Mouse (Mus musculus) mature B cell (primary cell): ENCODE data around the gene Gbe1.

Experiments used
- in situ Hi-C: fragments of 300-500 bp; cut with MboI; formaldehyde crosslinking; loops from 2 replicates; pipeline ENCODE4 v1.14.3; 2019

Gene Gbe1

DNA sequence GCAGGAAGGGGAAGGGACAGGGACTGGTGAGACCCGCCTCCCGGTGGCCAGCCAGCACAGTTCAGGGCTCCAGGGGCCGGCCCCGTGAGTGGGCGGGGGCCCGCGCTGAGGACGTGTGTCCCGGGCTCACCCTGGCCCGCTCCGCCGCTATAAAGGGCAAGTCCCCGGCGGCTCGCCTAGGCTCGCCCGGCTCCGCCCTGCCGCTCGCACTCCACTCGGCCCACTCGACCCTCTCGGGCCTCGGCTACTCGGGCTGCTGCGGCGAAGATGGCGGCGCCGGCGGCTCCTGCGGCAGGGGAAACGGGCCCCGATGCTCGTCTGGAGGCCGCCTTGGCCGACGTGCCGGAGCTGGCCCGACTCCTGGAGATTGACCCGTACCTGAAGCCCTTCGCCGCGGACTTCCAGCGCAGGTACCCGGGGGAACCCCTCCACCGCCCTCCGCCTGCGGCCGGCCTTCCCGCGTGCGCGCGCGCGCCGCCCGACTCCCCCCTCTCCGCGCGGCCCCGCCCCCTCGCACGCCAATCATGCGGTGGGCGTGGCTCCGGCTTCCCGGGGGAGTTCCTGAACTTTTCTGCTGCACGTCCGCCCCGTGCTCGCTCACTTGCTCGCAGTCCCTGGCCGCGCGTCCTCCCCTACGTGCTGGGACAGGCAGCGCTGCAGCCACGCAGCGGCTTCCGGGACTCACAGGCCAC lies at the start of gene Gbe1:
Gene Gbe1, plus strand, starts transcription at position 64 of the 692 bp plus-strand sequence.
- in situ Hi-C loops: no loop called here

DNA sequence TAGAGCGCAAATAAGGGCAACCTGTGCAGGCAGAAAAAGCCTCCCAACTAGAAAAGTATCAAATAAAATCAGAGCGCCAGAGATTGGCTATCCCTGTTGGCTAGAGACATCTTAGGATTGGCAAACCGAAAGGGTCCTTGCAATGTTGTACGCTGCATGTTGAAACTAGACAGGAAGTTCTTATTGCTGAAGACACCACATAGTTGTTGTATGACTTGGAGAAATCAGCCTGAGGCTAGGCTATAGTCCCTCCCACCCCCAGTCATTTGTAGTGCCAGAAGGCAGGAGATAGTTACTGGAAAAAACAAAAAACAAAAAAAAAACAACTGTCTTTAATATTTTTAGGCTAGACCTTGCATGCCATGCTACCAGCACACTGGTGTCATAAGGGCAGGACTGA lies 3.1 kb upstream of the Gbe1 start:
- in situ Hi-C loops: no loop called here

DNA sequence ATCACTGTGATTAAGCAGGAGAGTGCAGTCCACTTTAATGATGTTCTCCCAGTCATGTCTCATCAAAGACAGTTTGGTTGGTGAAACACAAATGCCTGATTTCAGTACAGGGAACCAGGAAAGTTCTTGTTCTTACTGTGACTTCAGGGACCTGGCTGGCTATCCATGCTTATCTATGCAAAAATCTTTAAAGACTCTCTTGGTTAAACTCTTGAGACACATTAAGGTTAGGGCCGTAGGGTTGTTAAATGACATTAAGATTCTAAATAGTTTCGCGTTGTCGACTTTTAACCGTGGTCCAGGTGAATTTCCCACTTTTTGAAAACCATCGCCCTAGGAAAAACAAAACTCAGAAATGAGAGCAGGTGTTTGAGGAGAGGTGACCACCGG lies 258 bp upstream of the Gbe1 start:
- in situ Hi-C loops: no loop called here

DNA sequence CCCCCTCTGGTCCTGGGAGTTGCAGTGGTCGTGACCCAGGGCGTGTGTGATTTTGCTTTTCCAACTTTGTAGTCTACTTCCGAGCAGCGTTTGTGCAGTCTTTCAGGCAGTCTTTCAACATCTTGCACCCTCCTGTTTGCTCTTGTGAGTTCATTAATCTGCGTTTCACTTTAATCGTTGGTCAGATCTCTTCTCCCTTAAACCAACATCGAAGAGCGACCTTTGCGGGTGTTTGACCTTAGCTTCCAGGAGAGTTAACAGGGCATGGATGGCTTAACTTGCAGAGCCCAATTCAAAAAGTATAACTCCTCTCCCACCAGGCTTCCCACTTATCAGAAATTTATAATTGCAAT lies 805 bp downstream of the Gbe1 start:
- in situ Hi-C loops: no loop called here

DNA sequence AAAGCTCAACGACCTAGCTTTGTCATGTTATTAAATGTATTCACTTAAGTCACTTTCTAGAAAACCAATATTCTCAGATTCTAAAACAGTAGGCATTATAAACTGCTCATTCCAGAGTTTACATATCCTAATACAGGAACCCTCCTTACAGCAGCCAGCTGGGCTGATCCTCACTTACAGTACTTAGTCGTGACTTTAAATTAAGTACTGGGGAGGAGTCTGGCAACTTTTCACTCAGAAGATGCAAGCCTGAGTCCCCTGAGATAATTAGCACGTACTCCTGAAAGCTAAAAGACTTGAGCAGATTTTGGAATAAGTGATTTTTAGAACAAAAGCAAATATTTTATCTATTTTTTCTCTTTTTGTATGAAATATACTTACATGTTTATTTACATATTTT lies 1.5 kb downstream of the Gbe1 start:
- in situ Hi-C loops: no loop called here

DNA sequence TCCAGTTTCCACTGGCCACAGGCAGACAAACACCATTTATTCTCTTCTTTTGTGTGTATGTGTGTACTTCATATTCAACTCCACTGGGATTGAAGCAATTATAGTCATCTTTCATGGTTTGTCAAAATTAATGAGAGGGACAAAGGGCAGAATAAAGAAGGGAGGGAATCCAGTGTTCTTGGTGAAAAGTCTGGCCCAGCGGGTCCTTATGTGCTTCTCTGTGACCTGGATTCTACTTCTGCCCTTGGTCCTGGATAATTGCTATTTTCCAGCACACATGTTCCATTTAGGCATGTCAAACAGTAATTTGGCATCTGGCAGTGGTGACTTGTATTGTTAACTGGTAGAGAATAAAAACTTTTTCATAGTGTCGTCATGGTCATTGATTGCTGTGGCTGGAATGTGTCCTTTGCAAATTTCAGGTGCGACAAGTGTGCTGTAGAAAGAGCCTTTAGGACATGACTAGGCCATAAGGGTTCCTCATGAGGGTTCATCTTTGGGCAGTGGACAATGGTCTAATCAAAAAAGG lies 2.2 kb downstream of the Gbe1 start:
- in situ Hi-C loops: no loop called here

DNA sequence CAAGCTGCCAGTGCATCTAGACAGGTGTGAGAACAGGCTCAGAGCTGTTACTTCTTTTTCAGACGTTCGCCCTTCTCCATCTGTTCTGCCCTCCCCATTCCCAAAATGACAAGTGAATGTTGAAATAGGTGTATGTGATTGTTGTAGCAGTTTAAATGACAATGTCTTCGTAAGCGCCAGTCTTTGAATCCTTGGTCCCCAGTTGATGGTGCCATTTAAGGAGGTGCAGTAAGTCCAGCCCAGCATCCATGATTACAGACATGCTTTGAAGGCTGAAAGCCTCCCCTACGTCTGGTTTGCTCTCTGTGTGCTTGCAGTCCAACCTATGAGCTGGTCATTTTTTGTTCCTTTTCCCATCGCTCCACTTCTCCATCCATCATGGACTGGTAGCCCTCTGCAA lies 5.6 kb downstream of the Gbe1 start:
- in situ Hi-C loops: no loop called here

DNA sequence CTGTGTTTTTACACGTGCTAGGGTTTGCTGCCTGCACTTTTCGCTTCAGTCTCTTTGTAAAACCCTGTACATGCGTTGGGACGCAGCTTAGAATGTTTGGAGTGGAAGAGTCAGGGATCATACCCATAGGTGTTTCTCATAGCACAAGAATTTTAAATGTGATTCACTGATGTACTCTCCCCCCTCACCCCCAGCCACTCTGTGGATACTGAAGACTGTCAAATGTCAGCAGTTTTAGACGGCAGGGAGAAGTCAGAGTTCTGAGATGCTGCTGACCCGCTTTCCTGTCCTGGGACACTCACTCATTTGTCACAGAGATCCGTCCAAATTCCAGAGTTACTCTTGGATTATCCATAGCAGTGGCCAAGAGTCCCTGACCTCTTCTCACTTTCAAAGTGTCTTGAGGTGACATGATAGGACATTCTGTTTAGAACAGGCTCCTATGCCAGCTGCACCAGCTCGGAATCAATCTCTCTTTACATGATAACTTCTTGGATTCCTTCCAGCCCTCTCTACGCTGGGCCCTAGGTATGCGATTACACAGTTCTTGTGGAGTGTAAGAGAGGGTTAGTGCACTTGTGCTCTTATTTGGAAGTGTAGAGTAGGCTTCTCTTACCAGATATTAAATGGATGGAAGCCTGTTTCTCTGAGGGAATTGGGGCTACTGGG lies 7.0 kb downstream of the Gbe1 start:
- in situ Hi-C loops: no loop called here

DNA sequence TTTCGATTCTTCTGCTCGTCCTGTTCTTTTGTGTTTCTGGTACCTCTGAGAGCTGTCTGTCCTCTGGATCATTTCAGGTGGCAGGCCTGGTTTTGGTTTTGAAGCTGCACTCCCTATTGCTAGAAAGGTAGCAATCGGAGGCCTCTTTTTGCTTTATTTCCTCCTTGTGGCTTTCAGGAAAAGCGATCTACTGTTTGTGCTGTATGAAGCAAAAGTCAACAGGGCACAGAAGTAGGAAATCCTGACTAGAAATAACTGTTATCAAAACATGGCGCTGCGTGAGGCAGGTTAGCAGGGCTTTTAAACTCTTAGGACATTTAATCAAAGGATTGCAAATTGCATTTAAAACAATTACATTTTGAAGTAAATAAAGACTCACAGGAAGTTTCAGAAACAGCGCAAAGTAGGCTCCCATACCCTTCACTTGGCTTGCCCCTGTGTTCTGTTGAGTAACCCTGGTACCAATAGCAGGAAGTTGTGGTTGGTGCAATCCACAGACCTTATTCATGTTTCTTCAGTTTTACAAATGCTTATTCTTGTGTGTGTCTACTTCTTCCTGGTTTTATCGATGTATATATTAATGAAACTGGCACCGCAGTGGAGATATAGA lies 12.7 kb downstream of the Gbe1 start:
- in situ Hi-C loops: no loop called here

DNA sequence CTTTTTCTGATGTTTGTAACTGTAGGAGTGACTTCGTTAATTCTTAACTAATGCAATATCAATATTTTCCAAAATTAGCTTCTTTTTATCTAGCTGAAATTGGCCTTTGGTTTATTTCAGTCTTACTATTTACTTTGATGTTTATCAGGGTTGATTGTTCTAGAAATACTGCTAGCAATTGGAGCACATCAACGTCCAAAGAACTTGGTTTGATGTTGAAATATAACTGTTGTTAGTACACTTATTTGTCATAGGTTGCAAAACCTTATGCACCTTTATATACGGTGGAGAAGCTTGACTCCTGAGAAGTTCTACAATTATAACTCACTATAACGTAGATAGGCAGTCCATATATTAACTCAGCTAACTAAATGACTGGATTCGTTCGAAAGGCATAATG lies 14.8 kb downstream of the Gbe1 start:
- in situ Hi-C loops: no loop called here

DNA sequence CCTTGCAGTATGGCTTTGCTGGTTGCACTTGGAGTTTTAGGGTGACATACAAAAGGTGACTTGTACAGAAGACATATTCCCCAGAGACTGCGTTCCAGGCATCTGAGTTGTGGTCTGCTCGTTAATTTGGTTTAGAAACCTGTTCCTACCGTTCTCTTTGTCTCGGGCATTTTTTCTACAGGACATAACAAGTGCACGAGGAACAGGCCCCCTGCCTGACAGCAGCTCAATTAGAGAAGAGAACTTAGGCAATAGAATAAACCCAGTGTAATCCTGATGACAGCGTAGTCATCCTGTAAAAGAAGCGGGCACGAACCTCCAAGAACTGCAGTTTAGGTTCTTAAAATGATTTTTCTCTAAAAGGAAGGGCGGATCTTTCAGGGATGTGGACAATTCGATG lies 15.3 kb downstream of the Gbe1 start:
- in situ Hi-C loops: no loop called here

DNA sequence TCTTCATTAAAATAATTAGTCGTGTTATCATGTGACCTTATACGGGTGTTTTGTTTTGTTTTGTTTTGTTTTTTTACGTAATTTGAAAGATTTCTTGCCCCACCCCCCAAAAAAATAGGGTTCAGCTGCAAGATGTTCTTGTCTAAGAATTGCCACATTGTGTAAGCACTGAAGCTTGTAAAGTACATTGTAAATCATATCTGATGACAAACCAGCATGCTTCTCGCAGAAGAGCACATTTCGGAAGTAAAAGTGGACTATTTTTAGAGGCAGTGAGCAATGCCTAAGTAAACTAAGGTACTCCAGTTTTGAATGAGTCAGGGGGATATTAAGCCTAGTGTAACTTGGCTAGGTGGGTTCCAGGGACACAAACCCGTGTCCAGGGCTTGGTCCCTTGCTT lies 15.7 kb downstream of the Gbe1 start:
- in situ Hi-C loops: no loop called here

DNA sequence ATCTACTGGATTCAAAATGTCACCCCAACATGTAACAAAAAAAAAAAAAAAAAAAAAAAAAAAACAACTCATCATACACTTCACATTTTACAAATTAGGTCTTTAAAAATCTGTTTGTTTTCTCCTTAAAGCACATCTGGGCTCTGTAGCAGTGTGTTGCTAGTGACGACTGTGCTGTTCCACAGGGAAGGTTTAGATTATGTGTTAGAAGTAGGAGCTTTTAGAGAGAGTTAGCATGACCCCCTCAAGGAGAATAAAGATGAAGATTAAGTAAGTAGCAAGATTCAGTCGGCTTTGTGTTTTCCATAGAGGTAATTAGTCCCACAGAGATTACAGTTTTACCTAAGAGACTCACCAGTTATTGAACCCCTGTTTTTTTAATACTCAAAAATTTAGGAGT lies 16.3 kb downstream of the Gbe1 start:
- in situ Hi-C loops: no loop called here

DNA sequence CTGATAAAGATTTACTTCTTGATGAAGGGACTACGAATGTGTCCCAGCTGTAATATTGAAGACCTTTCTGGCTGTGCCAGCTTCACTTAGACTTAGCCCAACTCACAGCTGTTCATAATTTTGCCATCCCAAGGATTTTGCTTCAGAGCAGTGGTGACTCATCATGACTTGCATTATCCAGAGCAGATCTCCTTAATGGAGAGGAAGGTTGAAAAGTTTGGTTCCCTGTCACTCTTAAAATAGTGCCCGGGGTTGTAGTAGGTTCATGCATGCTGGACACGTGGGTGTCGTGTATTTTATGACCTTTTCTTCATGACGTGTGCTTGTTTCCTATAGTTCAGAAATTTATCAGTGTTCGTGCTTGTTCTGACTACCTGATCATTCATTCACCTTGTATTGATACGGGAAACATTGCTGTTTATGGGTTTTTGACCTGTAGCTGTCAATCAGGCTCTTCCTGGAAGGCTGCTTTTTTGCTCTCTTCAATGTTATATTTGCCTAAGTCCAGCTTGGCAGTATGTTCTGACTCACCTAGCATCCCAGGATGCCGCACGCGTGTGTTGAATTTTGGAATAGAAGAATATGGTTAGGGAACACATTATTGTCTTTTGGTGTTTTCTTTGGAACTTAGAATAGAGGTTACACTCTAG lies 17.0 kb downstream of the Gbe1 start:
- in situ Hi-C loops: no loop called here

DNA sequence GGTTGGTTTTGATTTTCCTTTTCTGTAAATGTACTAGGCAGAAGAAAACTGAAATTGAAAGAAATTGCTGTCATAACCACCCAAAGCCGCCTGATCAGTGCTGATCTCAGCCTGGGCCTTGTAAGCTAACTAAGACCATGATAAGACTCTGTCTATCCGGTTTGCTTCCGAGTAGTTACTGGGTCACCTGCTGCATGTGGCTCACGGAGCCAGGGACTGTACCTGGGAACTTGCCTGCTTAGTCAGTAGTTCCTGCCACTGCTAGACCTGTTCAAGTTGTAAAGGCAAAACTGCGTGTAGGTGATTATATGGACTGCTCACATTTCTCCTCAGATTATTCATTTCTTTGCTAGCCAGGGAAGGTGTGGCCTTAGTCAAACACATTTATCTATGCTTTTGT lies 21.1 kb downstream of the Gbe1 start:
- in situ Hi-C loops: no loop called here

DNA sequence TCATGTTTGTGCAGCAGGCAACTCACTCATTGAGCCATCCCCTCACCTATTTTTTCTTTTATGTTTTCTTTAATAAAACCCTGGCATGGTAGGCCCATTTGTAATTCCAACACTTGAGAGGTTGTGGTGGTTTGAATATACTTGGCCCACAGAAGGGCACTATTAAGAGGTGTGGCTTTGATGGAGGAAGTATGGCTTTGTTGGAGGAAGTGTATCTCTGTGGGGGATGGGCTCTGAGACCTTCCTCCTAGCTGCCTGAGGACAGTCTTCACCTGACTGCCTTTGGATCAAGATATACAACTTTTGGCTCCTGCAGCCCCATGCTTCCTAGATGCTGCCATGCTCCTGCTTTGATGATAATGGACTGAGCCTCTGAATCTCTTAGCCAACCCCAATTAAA lies 21.7 kb downstream of the Gbe1 start:
- in situ Hi-C loops: no loop called here

DNA sequence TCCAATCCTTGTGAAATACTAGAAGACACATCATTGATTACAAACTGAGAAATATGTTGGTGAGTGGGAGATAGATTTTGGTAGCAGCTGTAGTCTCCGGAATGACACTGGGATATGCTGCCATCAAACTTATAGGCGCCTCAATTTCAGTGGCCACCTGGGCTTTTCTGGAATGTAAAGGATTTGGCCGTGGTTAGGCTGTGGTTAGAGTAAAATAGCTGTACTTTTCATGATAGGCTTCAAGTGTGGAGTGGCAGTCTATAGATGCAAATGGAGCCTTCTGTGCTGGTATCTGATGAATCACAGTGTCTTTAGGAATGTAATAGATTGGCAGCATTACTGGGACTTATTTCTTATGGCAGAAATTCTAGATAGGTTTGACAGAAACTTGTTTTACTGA lies 23.9 kb downstream of the Gbe1 start:
- in situ Hi-C loops: no loop called here

DNA sequence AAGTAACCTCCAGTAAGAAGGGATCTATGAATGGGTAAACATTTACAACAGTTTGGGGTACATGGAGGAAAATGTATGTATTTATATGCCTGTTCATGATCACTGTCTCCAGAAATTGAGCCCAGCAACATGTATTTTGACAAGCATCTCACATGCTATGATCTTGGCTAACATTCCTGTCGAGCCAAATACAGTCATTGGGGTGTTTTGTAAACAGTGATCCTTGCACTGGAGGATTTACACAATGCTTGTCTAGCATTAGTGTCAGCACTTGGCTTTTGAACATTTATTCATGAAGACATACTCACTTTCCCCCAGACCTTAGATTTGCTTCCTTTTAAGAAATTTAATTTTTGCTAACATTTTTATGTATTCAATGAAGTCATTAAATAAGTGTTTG lies 30.7 kb downstream of the Gbe1 start:
- in situ Hi-C loops: no loop called here

DNA sequence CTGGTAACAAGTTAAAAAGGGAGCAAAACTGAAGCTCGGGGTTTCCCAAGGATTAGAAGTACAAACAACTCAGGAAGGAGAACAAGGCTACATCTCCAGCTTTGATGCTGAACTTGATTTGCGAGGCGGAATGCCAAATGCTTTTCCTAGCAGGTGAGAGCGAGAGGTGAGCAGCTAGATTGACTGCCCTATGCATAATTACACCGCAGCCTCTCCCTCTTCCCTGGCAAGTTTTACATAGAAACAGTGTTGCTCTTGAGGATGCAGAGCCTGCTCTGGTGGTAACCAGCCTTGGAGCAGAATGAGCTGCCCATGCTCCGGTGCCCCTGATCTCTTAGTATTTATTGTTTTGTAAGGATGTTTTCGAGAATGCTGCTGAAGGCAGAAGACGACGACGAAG lies 31.9 kb downstream of the Gbe1 start:
- in situ Hi-C loops: no loop called here

DNA sequence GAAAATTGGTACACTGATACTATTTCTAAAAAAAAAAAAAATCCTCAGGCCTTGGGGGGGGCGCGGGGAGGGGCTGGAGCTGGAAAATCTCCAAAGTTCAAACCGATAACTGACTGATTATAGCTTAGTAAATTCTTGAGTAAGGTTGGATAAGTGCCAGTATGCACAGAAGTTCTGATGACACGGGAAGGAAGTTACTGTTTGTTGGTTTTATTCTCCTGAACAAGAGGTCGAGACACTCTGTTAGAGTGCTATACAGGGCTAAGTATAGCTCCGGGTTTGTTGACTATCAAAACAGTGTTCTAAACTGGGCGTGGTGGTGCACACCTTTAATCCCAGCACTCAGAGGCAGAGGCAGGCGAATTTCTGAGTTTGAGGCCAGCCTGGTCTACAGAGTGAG lies 36.3 kb downstream of the Gbe1 start:
- in situ Hi-C loops: no loop called here

DNA sequence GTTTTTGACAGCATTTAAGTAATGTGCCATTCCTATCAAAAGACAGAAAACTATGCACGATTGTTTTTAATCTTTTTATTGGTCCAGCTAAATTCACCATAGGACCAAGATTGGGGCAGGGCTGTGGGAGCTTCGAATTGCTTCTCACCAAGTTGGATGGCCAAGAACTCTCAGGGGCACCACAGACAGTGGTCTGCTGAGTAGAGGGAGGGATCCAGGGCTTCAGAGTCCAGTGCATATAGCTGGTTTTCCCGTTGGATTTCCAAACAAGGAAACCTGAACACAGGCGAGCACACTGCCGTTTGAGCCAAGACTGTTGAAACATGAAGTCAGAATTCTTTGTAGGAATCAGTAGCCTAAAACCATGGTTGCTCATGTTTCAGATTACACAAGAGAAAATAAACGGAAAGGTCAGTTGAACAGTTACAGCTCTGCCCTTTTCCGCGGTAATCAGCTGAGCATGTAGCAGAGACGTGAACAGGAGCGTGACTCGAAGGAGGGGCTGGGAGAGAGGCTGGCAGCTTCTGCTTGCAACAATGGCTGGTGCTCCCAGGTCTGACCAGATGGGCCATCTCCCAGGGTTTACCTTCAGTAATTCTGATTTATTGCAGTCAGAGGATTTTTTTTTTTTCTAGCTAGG lies 38.0 kb downstream of the Gbe1 start:
- in situ Hi-C loops: no loop called here

DNA sequence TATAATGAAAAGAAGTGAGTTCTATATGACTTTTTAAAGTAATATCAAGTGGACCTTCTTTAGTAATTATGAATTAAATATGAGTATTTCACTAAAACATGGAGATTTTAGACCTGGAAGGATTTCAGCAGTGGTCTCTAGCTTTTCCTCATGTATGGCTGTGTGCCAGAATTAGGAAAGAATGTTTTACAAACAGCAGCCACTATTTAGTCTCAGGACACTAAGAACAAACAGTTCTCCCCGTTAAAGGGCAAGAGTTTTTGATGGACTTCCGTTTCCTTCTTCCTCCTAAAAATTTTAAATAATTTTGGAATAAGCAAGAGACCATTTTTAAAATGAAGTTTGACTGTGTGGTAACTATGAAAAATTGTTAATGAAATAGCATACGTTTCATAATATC lies 38.8 kb downstream of the Gbe1 start:
- in situ Hi-C loops: no loop called here
